Mouse (Mus musculus): Measurements from ENCODE around the gene C330007P06Rik. TPM values are rescaled to one million over a fixed set of nuclear protein-coding genes. Genes with fewer than 3 reads are reported as not detected.
A peak's percentile ranks its signal among the peaks of the same experiment; 100 is the strongest.

The C330007P06Rik gene
- total and polyA plus RNA-seq, 2 experiments from 2014 or later, result 16.9 to 22.0 TPM

DNA sequence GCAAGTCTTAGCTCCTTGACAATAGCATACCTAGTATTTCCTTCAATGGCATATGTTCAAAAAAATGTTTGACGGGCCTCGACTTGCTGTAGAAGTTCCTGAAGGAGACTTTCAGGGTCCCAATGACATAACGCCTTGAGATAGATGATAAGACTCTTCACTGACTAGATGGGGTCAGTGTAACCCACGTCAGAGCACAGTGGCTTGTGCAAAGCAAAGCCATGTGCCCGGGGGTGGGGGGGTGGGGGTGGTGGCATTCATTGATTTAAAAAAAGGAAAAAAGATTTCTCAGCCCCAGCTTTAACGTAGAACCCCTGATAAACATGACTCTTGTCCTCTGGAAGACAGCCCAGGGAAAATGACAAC, 65.6 kb downstream of the C330007P06Rik start:
- WGBS, result 67% methylated on average over 6 of the region's 6 CpGs
- no peak overlapping the region; the same call in 1 of the 2 replicates for H3K27ac ChIP-seq (ENCODE audit: low read depth, low read length)
- no peaks in the 10 kb centered on the region for H3K36me3 ChIP-seq (ENCODE audit: insufficient read depth, low read length)
- H3K4me3 ChIP-seq (ENCODE audit: low read depth, low read length), result peak overlapping the region; percentile 40; the same call in 1 of the 2 replicates
- peak; percentile 36; the same call in 1 of the 2 replicates for ATAC-seq (ENCODE audit: low FRiP score)
- DNase-seq (ENCODE audit: low spot score), result no peak
- no peaks in the 10 kb centered on the region for H3K27me3 ChIP-seq (ENCODE audit: insufficient read depth, low read length)
- no peak overlapping the region for H3K9ac ChIP-seq (replicated peaks; ENCODE audit: low read length, poor library complexity, severe bottlenecking)
- no peaks in the 10 kb centered on the region for H3K9me3 ChIP-seq (ENCODE audit: low read length)
- H3K4me2 ChIP-seq (ENCODE audit: low read depth, low read length, poor library complexity, severe bottlenecking), result peak overlapping the region; percentile 46; the same call in 1 of the 2 replicates
- TF ChIP-seq CTCF (IDR thresholded peaks at IDR 0.05), result no peak
- no peaks in the 10 kb centered on the region for H3K4me1 ChIP-seq (ENCODE audit: insufficient read depth, low read length)

DNA sequence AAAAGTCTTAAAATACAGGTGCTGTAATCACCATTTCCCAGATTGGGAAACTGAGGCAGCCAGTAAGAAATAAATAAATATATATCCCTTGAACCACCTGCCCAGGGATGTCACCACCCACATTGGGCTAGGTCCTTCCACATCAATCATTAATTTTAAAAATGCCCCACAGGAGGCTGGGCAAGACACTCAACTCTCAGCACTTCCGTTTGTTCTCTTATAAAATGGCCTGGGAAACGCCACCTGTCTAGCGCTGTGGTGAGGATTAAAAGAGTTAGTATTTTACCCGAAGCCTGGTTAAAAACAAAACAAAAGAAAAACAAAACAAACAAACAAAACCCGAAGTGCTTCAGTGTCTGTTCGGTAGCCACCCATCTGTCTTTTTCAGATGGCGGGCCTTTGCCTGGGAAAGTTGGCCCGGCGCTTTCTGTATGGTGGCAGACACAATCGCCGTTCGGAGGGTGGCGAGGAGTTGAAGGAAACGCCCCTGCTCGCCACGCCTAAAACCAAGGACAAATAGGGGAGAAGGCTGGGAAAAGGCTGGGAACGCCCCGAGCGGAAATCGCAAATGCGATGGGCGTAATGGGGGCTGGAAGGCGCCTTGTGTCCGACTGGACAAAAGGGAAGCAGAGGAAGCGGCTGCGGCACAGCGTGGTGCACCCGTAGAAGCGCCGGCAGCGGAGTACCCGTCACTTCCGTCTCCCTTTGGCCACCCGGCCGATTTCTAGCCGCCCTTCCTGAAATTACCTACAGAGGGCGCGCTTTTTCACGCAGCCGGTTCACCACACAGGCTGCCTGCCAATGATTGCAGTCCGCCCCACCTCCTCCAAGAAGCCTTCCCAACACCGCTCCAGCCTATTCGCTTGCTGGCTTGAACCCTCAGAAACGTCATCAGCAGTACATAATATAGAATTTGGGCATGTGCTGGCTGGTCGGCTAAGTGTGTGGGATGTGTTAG, 66.3 kb downstream of the C330007P06Rik start:
- no peaks in the 10 kb centered on the region for H3K9me3 ChIP-seq (ENCODE audit: low read length)
- DNase-seq (ENCODE audit: low spot score) (peak; percentile 90), ATAC-seq (ENCODE audit: low FRiP score) (peak; percentile 90)
- H3K4me1 ChIP-seq (ENCODE audit: insufficient read depth, low read length), result no peaks in the 10 kb centered on the region
- H3K36me3 ChIP-seq (ENCODE audit: insufficient read depth, low read length), result no peaks in the 10 kb centered on the region
- H3K27ac ChIP-seq (ENCODE audit: low read depth, low read length), result peak overlapping the region; percentile 55
- WGBS, result 22% methylated on average over 42 of the region's 45 CpGs
- peak overlapping the region; percentile 44 for H3K9ac ChIP-seq (replicated peaks; ENCODE audit: low read length, poor library complexity, severe bottlenecking)
- H3K4me3 ChIP-seq (ENCODE audit: low read depth, low read length), result peak overlapping the region; percentile 40
- TF ChIP-seq CTCF (IDR thresholded peaks at IDR 0.05), result peak; percentile 77
- H3K27me3 ChIP-seq (ENCODE audit: insufficient read depth, low read length), result no peaks in the 10 kb centered on the region
- H3K4me2 ChIP-seq (ENCODE audit: low read depth, low read length, poor library complexity, severe bottlenecking), result peak overlapping the region; percentile 46

DNA sequence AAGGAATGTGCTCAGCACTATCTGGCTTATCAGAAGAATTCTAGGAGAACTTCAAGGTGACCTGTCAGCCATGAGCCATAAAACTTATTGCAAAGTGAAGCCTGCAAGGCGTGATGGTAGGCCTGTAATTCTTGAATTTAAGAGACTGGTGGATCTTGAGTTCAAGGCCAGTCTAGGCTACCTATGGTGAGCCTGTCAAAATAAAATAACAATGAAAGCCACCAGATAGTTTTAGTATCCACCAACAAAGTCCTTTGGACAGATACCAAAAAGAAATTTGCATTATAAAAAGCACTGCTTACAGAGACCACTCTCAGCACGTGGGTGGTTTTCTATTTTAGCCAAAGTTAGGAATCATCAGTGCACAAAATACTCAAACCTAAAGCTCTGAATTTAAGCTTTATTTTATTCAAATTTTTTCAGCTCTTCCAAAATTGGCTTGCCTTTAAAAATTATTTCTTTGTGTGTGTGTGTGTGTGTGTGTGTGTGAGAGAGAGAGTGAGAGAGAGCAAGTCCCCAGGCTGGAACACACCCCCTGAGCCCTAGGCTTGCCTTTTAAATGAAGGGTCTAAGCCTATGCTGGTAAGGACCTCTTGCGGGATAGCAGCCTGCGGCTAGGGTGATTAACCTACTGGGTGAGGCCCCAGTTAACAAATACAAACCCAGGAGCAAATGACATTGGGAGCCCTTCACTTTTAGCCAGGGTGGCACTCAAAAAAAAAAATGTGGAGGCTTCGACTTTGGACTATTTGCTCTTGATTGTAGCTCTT, 68.3 kb downstream of the C330007P06Rik start:
- TF ChIP-seq CTCF (IDR thresholded peaks at IDR 0.05), result no peak
- no peaks in the 10 kb centered on the region for H3K36me3 ChIP-seq (ENCODE audit: insufficient read depth, low read length)
- no peak for DNase-seq (ENCODE audit: low spot score)

DNA sequence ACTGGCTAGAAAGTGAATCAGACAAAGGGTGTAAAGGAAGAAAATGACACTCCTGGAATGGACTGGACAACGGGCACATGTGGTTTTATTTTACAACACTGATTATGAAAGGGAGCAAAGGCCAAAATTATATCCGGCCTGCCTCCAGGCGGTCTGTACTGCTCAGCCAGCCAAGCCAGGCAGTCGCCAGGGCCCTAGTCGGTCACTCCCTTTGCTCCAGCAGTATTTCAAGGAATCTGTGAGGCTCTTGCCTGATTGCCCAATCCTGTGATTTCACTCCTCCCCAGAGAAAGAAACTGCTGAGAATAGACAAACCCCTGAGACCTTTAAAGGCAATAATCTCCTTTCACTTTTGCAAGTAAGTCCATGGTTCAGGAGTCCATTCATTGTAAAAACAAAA, 69.7 kb downstream of the C330007P06Rik start:
- DNase-seq (ENCODE audit: low spot score) (no peak), ATAC-seq (ENCODE audit: low FRiP score) (no peak)
- H3K4me2 ChIP-seq (ENCODE audit: low read depth, low read length, poor library complexity, severe bottlenecking), result no peak overlapping the region
- no peak overlapping the region for H3K9ac ChIP-seq (replicated peaks; ENCODE audit: low read length, poor library complexity, severe bottlenecking)
- H3K4me3 ChIP-seq (ENCODE audit: low read depth, low read length), result no peak overlapping the region
- no peak overlapping the region for H3K27ac ChIP-seq (ENCODE audit: low read depth, low read length)
- H3K27me3 ChIP-seq (ENCODE audit: insufficient read depth, low read length), result no peaks in the 10 kb centered on the region
- H3K36me3 ChIP-seq (ENCODE audit: insufficient read depth, low read length), result no peaks in the 10 kb centered on the region
- WGBS, result 82% methylated on average over 5 of the region's 5 CpGs
- H3K4me1 ChIP-seq (ENCODE audit: insufficient read depth, low read length), result no peaks in the 10 kb centered on the region
- TF ChIP-seq CTCF (IDR thresholded peaks at IDR 0.05), result no peak
- H3K9me3 ChIP-seq (ENCODE audit: low read length), result no peaks in the 10 kb centered on the region

More for the DNA sequence above, 68.3 kb downstream of the C330007P06Rik start:
- H3K4me3 ChIP-seq (ENCODE audit: low read depth, low read length), result no peak overlapping the region
- ATAC-seq (ENCODE audit: low FRiP score), result no peak
- H3K27me3 ChIP-seq (ENCODE audit: insufficient read depth, low read length), result no peaks in the 10 kb centered on the region
- 53% methylated on average over 5 of the region's 5 CpGs for WGBS
- no peak overlapping the region for H3K9ac ChIP-seq (replicated peaks; ENCODE audit: low read length, poor library complexity, severe bottlenecking)
- no peaks in the 10 kb centered on the region for H3K9me3 ChIP-seq (ENCODE audit: low read length)
- no peak overlapping the region for H3K4me2 ChIP-seq (ENCODE audit: low read depth, low read length, poor library complexity, severe bottlenecking)
- H3K4me1 ChIP-seq (ENCODE audit: insufficient read depth, low read length), result no peaks in the 10 kb centered on the region
- no peak overlapping the region for H3K27ac ChIP-seq (ENCODE audit: low read depth, low read length)

DNA sequence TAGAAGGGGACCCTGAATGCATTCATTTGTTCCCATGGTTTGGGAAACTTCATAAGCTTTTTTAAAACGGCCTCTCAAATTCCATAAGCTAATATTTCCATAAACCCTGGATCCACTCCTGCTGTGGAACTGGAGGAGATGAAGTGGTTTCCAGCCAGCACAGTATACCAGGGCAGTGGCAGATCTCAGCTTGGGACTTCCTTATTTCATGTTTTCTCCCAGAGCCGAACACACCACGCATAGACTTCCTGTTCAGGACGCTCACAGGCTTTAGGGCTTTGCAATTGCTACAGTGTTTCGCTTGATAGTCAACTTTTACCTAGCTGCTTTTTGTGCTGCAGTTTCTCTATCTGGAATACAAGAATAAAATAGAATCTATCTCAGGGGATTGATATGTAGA, 70.7 kb downstream of the C330007P06Rik start:
- no peak for TF ChIP-seq CTCF (IDR thresholded peaks at IDR 0.05)
- Histone ChIP-seq H3K27ac (ENCODE audit: low read depth, low read length) (no peak overlapping the region), H3K9ac (replicated peaks; ENCODE audit: low read length, poor library complexity, severe bottlenecking) (no peak overlapping the region), H3K27me3 (ENCODE audit: insufficient read depth, low read length) (no peaks in the 10 kb centered on the region), H3K4me2 (ENCODE audit: low read depth, low read length, poor library complexity, severe bottlenecking) (no peak overlapping the region), H3K4me3 (ENCODE audit: low read depth, low read length) (no peak overlapping the region), H3K4me1 (ENCODE audit: insufficient read depth, low read length) (no peaks in the 10 kb centered on the region), H3K9me3 (ENCODE audit: low read length) (no peaks in the 10 kb centered on the region), H3K36me3 (ENCODE audit: insufficient read depth, low read length) (no peaks in the 10 kb centered on the region)
- 72% methylated on average over 5 of the region's 5 CpGs for WGBS
- ATAC-seq (ENCODE audit: low FRiP score) (no peak), DNase-seq (ENCODE audit: low spot score) (no peak)

All from midbrain, postnatal 0 days (tissue).